Mouse (Mus musculus): ENCODE measurements around the gene Olfr1128.
"Not testable (repeated sequence)": the region's sequence is repeated elsewhere in the genome, so short reads cannot be mapped to it uniquely, and the experiment has no call there.

Gene Olfr1128

GRCm38 (mm10) chr2:87545442-87545841 lies at the start of gene Olfr1128:
Gene Olfr1128 (minus strand): TSS chr2:87545542.
- no peak for DNase-seq

GRCm38 (mm10) chr2:87573602-87574001 lies 28.3 kb upstream of the Olfr1128 start, which contains the start of gene Olfr1129:
Gene Olfr1129 (plus strand): TSS chr2:87573902.
- DNase-seq, result not testable (repeated sequence)

GRCm38 (mm10) chr2:87534826-87535225 lies 10.5 kb downstream of the Olfr1128 start:
- no peak for DNase-seq

GRCm38 (mm10) chr2:87531496-87531895 lies 13.8 kb downstream of the Olfr1128 start, which contains the start of gene Olfr153:
Gene Olfr153 (plus strand): TSS chr2:87531796.
- DNase-seq, result no peak

- peak; percentile 1 for DNase-seq
Observed at GRCm38 (mm10) chr2:87525899-87526616, 19.3 kb downstream of the Olfr1128 start.

- no peak for DNase-seq
Observed at GRCm38 (mm10) chr2:87520651-87521050, 24.7 kb downstream of the Olfr1128 start.

GRCm38 (mm10) chr2:87516581-87516980 lies 28.8 kb downstream of the Olfr1128 start:
- DNase-seq, result no peak

GRCm38 (mm10) chr2:87515457-87516060 lies 29.8 kb downstream of the Olfr1128 start:
- no peak for DNase-seq

GRCm38 (mm10) chr2:87515046-87515445 lies 30.3 kb downstream of the Olfr1128 start:
- DNase-seq, result no peak

- DNase-seq, result no peak
Observed at GRCm38 (mm10) chr2:87506265-87506664, 39.1 kb downstream of the Olfr1128 start, which contains the start of gene Pramel6. Gene Pramel6 (plus strand): TSS chr2:87506565.

- DNase-seq, result not testable (repeated sequence)
Observed at GRCm38 (mm10) chr2:87496993-87497392, 48.3 kb downstream of the Olfr1128 start, which contains the start of gene Pramel7. Gene Pramel7 (minus strand): TSS chr2:87497093.

Data from right cerebral cortex, postnatal 4 days (tissue).